Mouse (Mus musculus) mature B cell (primary cell): Measurements from ENCODE around the gene Cln5.

ENCODE experiments used
- in situ Hi-C: fragments of 300-500 bp; cut with MboI; formaldehyde crosslinking; loops from 2 replicates; pipeline ENCODE4 v1.14.3; 2019

Gene Cln5

GRCm38 (mm10) chr14:103077272-103078005, 7.4 kb downstream of the Cln5 start:
- in situ Hi-C loops: no loop called here

GRCm38 (mm10) chr14:103078006-103078912, 8.2 kb downstream of the Cln5 start:
- in situ Hi-C loops: no loop called here

DNA sequence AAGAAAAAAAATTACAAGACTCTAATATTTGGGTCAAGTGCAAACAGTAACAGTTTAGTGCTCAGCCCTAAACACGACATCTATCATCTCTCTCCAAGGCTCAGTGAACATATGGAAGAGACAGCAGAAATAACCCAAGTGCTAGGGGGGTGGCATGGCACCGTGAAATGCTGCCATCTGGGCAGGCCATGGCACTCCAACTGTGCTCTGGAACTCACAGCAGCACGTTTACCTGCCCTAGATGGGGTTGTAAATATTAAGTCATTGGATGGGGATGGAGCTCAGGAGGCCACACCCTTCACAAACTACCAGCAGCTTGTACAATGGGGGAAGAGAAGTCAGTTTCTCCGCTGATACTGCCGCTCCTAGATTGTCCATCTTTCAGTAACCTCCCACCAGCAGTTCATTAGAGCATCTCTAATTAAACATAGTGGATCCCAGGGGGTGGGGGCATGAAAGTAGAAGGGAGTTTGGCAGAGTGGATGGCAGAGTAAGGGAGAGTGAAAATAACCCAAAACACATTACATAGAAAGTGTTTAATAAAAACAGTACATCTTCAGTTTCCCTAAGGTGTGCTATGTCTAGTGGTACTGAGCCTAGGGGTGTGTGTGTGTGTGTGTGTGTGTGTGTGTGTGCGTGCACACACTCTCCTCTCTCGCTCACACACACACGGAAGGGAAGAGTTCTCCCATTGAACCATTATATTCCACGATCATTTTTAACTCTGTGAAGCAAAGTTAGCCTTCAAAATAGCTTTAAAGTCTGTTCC, 9.4 kb downstream of the Cln5 start:
- in situ Hi-C loops: no loop called here

GRCm38 (mm10) chr14:103085840-103086533, 16.0 kb downstream of the Cln5 start:
- in situ Hi-C loops: no loop called here

GRCm38 (mm10) chr14:103086671-103087324, 16.8 kb downstream of the Cln5 start:
- in situ Hi-C loops: no loop called here

GRCm38 (mm10) chr14:103087846-103088245, 17.8 kb downstream of the Cln5 start:
- in situ Hi-C loops: no loop called here

DNA sequence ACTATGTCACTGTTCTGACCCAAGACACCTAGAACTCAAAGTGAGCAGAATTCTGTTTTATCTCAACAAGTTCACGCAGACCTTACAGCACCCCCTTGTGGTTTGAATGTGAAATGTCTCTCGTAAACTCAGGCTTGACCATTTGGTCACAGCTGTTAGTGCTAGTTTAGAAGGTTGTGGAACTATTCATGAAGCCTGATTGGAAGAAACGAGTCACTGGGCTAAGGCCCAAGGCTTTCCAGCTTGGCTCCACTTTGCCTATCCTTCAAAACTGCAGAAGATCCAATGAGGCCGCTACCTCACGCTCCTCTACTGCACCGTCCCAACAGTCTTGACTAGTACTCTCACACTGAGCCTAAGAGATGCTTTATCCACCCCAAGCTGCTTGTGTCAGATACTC, 18.6 kb downstream of the Cln5 start:
- in situ Hi-C loops: no loop called here

GRCm38 (mm10) chr14:103093236-103093635, 23.2 kb downstream of the Cln5 start:
- in situ Hi-C loops: no loop called here

DNA sequence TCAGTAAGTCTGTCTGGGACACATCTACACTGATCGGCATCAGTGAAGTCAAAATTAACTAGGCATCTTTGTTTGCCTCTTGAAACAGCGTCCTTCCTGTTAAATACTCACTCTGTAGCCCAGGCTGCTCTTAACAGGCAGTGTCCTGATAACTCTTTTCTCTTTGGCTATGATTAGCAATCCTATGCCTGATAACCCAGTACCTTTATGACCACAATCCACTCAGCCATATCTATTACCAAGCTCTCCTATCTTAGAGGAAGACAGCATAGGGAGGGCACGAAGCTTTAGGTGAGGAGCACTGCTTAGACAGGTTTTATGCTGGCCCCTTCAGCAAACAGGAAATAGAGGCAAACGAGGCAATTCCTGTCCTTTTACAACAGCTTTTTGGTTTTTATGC, 23.7 kb downstream of the Cln5 start:
- in situ Hi-C loops: no loop called here

DNA sequence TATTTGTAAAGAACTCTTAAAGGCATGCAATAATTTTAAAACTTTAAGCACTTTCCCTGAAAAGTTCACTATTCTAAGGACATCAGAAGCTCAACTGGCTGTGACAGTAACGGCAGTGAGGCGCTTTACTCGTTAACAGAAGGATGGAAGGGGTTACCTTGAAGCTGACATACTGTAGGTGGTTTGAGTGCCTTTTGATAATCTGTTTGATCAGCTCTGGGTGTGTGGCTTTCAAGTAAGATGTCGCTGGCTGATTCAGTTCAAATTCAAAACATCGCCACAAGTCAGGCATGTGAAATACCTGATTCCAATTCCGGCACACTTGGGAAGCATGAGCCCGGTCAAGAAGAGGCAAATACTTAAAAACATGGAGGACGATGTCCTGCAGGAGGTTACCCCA, 25.0 kb downstream of the Cln5 start:
- in situ Hi-C loops: no loop called here

DNA sequence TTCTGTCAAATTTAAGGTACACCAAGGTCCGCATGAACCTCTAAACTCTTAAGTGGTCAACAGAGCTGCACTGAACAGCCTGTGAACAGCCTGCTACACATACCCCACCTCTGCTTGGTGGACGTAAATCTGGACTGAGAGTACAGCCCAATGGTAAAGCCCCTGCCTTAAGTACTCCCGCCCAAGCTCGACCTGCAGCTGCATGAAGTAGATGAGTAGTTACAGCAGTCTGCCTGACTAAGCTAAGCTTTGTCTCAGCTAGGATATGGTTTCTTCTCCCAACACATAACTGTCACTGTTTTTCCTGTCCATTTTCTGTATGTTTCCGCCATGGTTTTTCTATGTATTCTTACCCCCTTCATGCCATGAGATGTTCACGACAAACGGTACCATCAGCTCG, 25.8 kb downstream of the Cln5 start:
- in situ Hi-C loops: no loop called here

DNA sequence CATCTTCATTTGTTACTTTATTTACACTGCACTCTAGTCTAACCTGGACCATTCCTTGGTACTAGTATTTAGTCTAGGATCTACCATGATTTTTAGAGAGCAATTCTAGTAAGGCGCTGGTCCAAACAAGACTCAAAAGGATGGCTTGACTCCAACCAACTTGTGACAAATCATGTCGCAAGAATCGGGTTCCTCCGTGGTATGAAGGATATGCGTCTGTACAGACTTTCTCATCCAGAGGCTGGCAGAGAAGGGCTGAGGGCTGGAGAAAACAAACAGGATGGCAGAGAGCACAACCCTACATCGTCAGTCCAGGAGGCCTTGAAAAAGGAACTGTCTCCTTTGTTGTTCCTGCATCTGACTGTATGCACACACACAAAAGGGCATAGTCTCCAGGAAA, 26.6 kb downstream of the Cln5 start:
- in situ Hi-C loops: no loop called here

- in situ Hi-C loops: no loop called here
Observed at GRCm38 (mm10) chr14:103098213-103098586, 28.2 kb downstream of the Cln5 start.

DNA sequence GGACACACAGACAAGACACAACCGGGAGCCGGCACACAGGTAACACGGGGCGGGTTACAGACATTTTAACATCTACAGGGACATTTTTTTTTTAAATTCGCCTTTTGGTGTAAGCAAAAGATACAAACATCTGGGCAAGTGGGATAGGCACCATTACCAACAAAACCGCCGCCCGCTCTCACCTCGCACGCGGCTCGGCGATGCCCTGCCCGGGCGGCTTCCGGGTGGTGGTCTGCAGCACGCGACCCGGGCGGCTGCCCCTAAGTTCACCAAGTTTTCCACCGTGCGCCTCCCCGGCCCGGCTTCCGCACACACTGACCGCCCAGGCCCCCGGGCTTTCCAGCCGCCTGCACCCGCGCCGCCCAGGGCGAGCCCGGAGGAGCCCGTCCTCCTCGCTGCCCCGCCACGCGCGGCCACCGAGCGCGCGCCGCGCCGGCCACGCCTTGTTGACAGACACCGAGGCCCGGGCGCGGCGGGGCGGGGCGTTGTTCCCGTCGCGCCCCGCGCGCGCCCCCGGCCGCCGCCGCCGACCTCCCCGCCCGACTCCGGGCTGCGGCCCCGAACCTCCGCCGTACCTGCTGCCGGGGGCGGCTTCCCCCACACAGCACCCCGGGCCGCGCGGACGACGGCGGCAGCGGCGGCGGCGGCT, 28.7 kb downstream of the Cln5 start:
- in situ Hi-C loops: no loop called here

DNA sequence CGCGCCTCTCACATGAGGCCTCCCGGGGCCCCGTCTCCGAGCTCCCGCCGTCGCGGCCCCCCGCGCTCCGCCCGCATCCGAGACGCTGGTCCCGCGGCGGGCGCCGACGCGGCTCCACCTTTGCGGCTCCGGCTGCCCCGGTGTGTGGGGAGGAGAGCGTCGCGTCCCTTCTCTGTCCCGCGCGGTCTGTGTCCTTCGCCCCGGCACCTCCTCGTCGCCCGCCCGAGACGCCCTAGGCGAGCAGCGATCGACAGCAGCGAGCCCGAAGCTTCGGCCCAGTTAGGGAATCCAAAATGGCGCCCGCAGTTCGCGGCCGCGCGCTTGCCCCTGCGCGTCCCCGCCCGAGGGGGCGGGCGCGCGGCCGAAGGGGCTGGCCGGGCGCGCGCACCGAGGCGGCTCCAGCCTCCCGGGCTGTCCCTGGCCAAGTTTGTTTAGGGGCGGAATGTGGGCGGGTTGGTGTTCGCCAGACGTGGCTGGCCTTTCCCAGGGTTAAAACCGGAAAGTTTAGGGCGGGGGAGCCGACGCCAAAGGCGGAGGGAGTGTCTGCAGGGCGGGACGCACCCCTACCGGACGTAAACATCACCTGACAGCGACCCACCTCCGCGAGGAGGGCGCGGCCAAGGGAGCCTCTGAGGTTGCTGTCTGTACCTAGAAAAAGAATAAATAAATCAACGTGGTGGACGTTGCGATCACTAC, 29.4 kb downstream of the Cln5 start, which contains the start of gene Fbxl3:
Gene Fbxl3, minus strand, starts transcription at position 329 of the 696 bp plus-strand sequence.
- in situ Hi-C loops: no loop called here

GRCm38 (mm10) chr14:103100296-103100695, 30.3 kb downstream of the Cln5 start:
- in situ Hi-C loops: no loop called here

DNA sequence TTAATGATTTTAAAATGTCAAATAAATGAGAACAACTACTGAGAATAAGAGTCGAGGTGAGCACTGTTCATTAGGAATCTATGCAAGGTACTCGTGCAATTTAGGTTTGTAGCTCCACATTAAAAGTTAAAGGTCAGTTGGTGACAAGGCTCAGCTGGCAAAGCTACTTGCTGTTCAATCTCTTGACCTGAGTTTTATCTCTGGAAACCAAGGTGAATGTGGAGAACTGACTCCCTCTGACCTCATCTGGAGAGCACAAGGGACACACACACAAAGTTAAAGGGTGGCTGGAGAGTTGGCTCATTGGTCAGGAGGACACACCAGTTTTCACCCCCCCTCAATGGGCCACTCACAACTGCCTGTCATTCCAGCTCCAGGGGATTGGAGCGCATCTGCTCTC, 31.2 kb downstream of the Cln5 start:
- in situ Hi-C loops: no loop called here

- in situ Hi-C loops: no loop called here
Observed at GRCm38 (mm10) chr14:103102246-103102645, 32.2 kb downstream of the Cln5 start.

DNA sequence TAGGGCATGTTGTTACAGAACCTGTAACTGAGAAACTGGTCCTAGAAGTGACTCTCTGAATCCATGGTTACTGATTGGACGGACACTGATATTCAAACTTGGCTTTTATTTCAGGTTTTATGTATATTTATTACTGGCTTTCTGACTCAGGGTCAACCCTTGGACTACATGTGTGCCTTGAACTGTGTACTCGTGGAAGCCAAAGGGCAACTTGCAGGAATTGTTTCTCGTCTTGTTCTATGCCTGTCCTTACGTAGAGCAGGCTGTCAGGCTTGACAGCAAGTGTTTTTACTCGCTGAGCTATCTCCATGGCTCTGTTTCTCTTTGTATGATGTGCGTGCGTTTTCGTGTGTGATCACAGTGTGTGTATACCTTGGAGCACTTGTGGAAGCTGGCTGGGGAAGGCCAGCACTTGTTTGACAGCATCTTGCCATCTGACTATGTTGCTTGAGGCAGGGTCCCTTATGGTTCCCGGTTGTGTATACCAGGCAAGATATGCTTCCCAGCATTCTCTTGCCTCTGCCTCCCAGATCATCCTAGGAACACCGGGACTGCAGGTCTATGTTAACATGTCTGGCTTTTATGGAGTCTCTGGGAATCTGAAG, 32.8 kb downstream of the Cln5 start:
- in situ Hi-C loops: no loop called here

DNA sequence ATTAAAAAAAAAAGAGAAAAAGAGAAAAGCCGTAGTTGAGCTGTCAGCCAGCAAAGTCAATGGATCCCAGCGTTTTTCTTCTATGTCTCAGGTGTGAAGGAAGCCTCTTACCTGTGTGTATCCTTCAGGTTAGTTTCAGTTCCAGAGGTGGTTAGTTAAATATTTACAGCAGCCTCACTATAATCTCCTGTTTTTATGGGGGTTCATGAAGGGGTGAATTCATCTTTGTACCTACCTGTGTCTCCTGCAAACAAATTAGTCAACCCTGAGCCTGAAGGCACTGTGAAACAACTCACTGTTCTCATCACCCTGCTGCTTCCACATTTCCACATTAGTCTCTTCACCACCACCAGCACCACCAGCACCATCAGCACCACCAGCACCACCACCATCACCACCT, 36.3 kb downstream of the Cln5 start:
- in situ Hi-C loops: no loop called here
